Mouse (Mus musculus) right cerebral cortex, adult 18-20 months (tissue): ENCODE data around the gene Dennd6b.

ENCODE experiments used
- DNase-seq: peaks from one replicate; pipeline ENCODE4 v3.0.0; 2022; ENCODE audit warnings: mixed read lengths

Gene Dennd6b

GRCm38 (mm10) chr15:89196313-89196706 is at the start of gene Dennd6b:
Gene Dennd6b (minus strand): TSS chr15:89196496.
- DNase-seq: peak; percentile 98

- no peak for DNase-seq
Measured at GRCm38 (mm10) chr15:89241025-89241424, 44.7 kb upstream of the Dennd6b start.

GRCm38 (mm10) chr15:89239751-89240392 is 43.6 kb upstream of the Dennd6b start:
- DNase-seq: no peak

GRCm38 (mm10) chr15:89234052-89234451 is 37.8 kb upstream of the Dennd6b start:
- DNase-seq: no peak

- peak; percentile 29 for DNase-seq
Measured at GRCm38 (mm10) chr15:89233586-89233985, 37.3 kb upstream of the Dennd6b start.

- no peak for DNase-seq
Measured at GRCm38 (mm10) chr15:89215611-89216233, 19.4 kb upstream of the Dennd6b start.

- no peak for DNase-seq
Measured at GRCm38 (mm10) chr15:89214953-89215352, 18.7 kb upstream of the Dennd6b start.

- no peak for DNase-seq
Measured at GRCm38 (mm10) chr15:89213517-89213916, 17.2 kb upstream of the Dennd6b start.

- no peak for DNase-seq
Measured at GRCm38 (mm10) chr15:89212495-89212894, 16.2 kb upstream of the Dennd6b start.

GRCm38 (mm10) chr15:89211716-89212461 is 15.6 kb upstream of the Dennd6b start:
- DNase-seq: peak; percentile 25

- DNase-seq: peak; percentile 79
Measured at GRCm38 (mm10) chr15:89210915-89211715, 14.8 kb upstream of the Dennd6b start, which contains the start of gene Ppp6r2. Gene Ppp6r2 (plus strand): TSS chr15:89211553.

GRCm38 (mm10) chr15:89209886-89210761 is 13.8 kb upstream of the Dennd6b start:
- DNase-seq: peak; percentile 82

- DNase-seq: no peak
Measured at GRCm38 (mm10) chr15:89207457-89207856, 11.2 kb upstream of the Dennd6b start.

GRCm38 (mm10) chr15:89197056-89197455 is 760 bp upstream of the Dennd6b start:
- DNase-seq: no peak

GRCm38 (mm10) chr15:89195690-89196312 is 495 bp downstream of the Dennd6b start:
- peak; percentile 92 for DNase-seq

- DNase-seq: no peak
Measured at GRCm38 (mm10) chr15:89195261-89195681, 1.0 kb downstream of the Dennd6b start.

GRCm38 (mm10) chr15:89184937-89185227 is 11.4 kb downstream of the Dennd6b start:
- no peak for DNase-seq

GRCm38 (mm10) chr15:89184141-89184936 is 12.0 kb downstream of the Dennd6b start:
- no peak for DNase-seq

- no peak for DNase-seq
Measured at GRCm38 (mm10) chr15:89182842-89183241, 13.5 kb downstream of the Dennd6b start.

- DNase-seq: no peak
Measured at GRCm38 (mm10) chr15:89182328-89182741, 14.0 kb downstream of the Dennd6b start.
